Mouse (Mus musculus) left cerebral cortex, adult 2 months (tissue): ENCODE measurements around the gene Cox4i1. TPM values are rescaled to one million over a fixed set of nuclear protein-coding genes. Genes with fewer than 3 reads are reported as not detected.

Source experiments
- DNase-seq, 2 experiments: peaks; one replicate each; pipeline ENCODE4 v3.0.0; 2021 to 2022; ENCODE audit warnings: low spot score in 2 of 2, mixed read lengths in 1 of 2; ENCODE audit errors: extremely low spot score in 1 of 2
- H3K27ac ChIP-seq: fragments of 200-600 bp; 2 replicates; pipeline ENCODE4 v1.8.1; 2022
- H3K4me3 ChIP-seq: fragments of 200-600 bp; 2 replicates; pipeline ENCODE4 v1.8.1; 2022
- CTCF ChIP-seq: fragments of 200-600 bp; IDR thresholded peaks from 2 replicates; pipeline ENCODE4 v1.8.1; 2022; ENCODE audit warnings: antibody characterized with exemption, mild to moderate bottlenecking, moderate library complexity
- intact Hi-C: fragments of 180-260 bp; cut with DNase I; formaldehyde crosslinking; loops from one replicate; pipeline ENCODE4 v1.15.1; 2025
- total RNA-seq, 2 experiments: library from RNA; stranded (reverse); gene quantifications; 2 replicates each; pipeline ENCODE4 v1.2.3; 2021

Gene Cox4i1
- total RNA-seq, 2 experiments from 2014 or later: 1,050 to 1,086 TPM

GRCm38 (mm10) chr8:120632969-120633664 is 34.9 kb upstream of the Cox4i1 start:
- no peak for TF ChIP-seq CTCF
- peak overlapping the region; percentile 64 for H3K4me3 ChIP-seq
- H3K27ac ChIP-seq: peak overlapping the region; percentile 28; the same call in 1 of the 2 replicates
- DNase-seq: no peak
- intact Hi-C loops: no loop called here

- H3K4me3 ChIP-seq: peak overlapping the region; percentile 64
- peak in 1 of 2 experiments; percentile 29 for DNase-seq
- no peak for TF ChIP-seq CTCF
- intact Hi-C loops: no loop called here
- H3K27ac ChIP-seq: peak overlapping the region; percentile 28; the same call in 1 of the 2 replicates
Measured at GRCm38 (mm10) chr8:120633665-120634271, 34.3 kb upstream of the Cox4i1 start.

DNA sequence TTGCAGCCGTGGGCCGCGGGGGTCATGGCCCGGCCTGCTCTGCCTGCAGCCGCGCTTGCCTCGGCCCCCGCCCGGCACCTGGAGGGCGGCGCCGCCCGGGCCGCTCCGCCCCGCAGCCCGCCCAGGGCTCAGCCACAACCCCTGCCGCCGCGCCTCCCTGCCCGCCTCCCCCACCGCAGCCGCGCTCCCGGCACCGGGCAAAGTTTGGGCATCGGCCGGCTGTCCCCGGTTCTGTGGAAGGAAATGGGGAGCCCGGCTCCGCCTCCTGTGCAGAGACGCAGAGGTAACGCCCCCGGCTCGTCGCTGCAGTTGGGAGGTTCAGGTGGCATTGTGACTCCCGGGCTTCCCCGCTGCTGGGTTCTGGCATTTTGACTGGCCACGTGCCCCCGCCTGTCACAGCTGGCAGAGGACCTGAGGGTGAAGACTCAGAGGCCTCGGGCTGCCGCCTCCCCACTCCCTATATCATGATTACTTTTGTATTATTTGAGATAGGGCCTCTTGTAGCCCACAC is 33.6 kb upstream of the Cox4i1 start:
- Histone ChIP-seq H3K4me3 (peak overlapping the region; percentile 64), H3K27ac (peak overlapping the region; percentile 44; the same call in 1 of the 2 replicates)
- DNase-seq: peak; percentile 45 to 54
- intact Hi-C loops: no loop called here
- no peak for TF ChIP-seq CTCF

DNA sequence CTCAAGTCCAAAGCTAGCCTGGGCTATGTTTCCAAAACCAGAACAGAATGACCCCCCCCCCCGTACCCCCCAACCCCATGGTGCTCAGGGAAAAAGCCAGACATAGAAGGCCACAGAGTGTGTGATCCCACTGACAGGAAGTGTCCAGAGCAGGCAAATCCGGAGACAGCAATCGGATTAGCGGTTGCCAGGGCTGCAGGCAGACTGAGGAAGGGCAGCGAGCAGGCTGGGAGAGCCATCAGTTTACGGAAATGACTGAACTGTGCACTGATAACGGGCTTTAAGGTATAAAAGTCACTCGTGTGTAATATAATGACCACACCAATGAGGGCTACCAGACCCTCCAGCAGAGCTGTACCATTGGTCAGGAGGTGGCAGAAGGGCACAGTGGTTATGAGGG is 26.8 kb upstream of the Cox4i1 start:
- intact Hi-C loops: no loop called here
- Histone ChIP-seq H3K27ac (no peak overlapping the region), H3K4me3 (no peak overlapping the region)
- DNase-seq: no peak
- no peak for TF ChIP-seq CTCF

DNA sequence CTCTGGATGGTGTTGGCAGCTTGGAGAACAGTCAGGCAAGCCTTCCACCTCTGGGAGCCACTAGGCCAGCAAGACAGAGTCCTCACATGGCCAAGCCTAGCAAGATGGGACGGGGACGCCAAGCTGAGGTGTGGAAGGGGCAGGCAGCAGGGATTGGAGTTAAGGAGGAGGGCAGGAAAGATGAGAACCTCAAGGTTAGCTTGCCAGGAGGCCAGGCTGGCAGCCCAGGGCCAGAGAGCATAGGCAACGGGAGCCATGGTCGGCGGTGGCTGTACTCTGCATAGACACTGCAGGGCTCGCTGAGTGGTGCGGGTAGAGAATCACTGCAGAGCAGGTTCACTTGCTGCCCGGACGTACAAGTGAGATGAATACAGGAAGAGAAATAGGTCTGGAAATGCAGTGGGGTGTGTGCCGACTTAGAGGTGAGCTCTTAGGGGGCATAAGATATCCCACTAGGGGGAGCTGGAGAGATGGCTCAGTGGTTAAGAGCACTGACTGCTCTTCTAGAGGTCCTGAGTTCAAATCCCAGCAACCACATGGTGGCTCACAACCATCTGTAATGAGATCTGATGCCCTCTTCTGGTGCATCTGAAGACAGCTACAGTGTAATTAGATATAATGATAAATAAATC is 25.9 kb upstream of the Cox4i1 start:
- intact Hi-C loops: no loop called here
- H3K4me3 ChIP-seq: no peak overlapping the region
- no peak overlapping the region for H3K27ac ChIP-seq
- peak; percentile 2; the same call in 1 of the 2 replicates for TF ChIP-seq CTCF
- DNase-seq: no peak

- Histone ChIP-seq H3K4me3 (no peak overlapping the region), H3K27ac (no peak overlapping the region; the same call in 1 of the 2 replicates)
- peak; percentile 63 to 75 for DNase-seq
- TF ChIP-seq CTCF: no peak
- intact Hi-C loops: loop anchor here (1.0 kb wide), 1 partner anchor 24 kb away; no protein-coding TSS in a partner anchor
Measured at GRCm38 (mm10) chr8:120644663-120645062, 23.4 kb upstream of the Cox4i1 start.

- intact Hi-C loops: no loop called here
Measured at GRCm38 (mm10) chr8:120647532-120647931, 20.5 kb upstream of the Cox4i1 start, which contains the start of gene 1190005I06Rik. 1190005I06Rik (minus strand) TSS chr8:120647632.

GRCm38 (mm10) chr8:120656322-120657052 is 11.5 kb upstream of the Cox4i1 start:
- no peak for TF ChIP-seq CTCF
- no peak for DNase-seq
- no peak overlapping the region for H3K27ac ChIP-seq
- H3K4me3 ChIP-seq: no peak overlapping the region
- intact Hi-C loops: no loop called here

More at GRCm38 (mm10) chr8:120647532-120647931, 20.5 kb upstream of the Cox4i1 start, which contains the start of gene 1190005I06Rik:
- no peak for TF ChIP-seq CTCF
- no peak for DNase-seq
- Histone ChIP-seq H3K4me3 (no peak within 1 kb of the TSS), H3K27ac (no peak within 1 kb of the TSS)

DNA sequence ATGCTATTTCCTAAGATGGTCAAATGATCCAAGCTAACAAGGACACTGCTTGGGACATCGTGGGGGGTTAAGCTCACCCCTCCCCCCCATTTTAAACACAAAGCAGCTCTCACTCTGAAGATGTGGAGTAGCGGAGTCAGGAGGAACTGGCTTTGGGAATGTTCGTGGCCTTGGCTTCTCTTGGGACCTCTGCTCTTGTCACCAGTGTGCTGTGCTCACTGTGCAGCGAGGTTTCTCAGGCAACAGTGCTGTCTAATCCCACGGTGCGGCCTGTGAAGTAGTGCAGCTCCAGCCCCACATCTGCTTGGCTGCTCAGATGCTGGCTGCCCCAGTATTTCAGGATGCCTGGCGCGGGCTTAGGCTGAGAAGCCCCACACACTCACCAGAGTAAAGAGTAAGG is 10.6 kb upstream of the Cox4i1 start:
- H3K27ac ChIP-seq: no peak overlapping the region
- intact Hi-C loops: no loop called here
- no peak overlapping the region for H3K4me3 ChIP-seq
- no peak for TF ChIP-seq CTCF
- DNase-seq: no peak

GRCm38 (mm10) chr8:120664566-120664965 is 3.5 kb upstream of the Cox4i1 start:
- DNase-seq: no peak
- intact Hi-C loops: no loop called here
- TF ChIP-seq CTCF: no peak
- Histone ChIP-seq H3K4me3 (no peak overlapping the region), H3K27ac (peak overlapping the region; percentile 42; the same call in 1 of the 2 replicates)

DNA sequence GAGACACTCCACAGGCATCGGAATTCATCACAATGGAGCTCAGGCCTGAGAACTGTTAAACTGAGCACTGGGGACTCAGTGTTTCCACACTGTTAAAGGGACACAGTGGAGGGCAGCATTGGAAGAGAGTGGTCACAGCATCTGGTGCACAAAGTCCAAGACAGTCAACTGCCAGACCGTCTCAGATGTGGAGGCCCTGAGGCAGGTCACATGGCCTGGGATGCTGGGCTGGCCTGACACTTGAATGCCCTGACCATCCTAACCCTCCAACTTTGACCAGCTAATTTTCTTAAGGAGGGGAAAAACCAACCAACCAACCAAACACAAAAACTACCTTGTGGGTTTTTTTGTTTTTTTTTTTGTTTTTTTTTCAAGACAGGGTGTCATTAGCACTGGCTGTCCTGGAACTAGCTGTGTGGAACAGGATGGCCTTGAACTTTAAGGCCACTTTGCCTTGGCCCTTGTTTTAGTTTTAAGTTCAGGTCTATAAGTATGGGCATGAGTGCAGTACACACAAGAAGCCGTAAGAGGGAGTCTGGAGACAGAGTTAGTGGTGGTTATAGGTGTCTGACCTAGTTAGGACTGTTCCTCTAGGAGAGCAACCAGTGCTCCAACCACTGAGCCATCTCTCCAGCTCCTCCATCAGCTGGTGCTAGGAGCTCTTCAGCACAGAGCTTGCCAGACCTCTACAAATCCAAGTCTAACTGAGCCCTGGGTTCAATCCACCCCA is 2.1 kb upstream of the Cox4i1 start:
- no peak overlapping the region for H3K4me3 ChIP-seq
- H3K27ac ChIP-seq: peak overlapping the region; percentile 55; the same call in 1 of the 2 replicates
- TF ChIP-seq CTCF: peak; percentile 34
- intact Hi-C loops: no loop called here
- DNase-seq: no peak
